Mouse (Mus musculus): ENCODE data around the gene Mob3a. TPM values are rescaled to one million over a fixed set of nuclear protein-coding genes. Genes with fewer than 3 reads are reported as not detected.

Gene Mob3a
- total RNA-seq, 4 experiments from 2014 or later: 12.0 to 17.6 (median 14.8) TPM

DNA sequence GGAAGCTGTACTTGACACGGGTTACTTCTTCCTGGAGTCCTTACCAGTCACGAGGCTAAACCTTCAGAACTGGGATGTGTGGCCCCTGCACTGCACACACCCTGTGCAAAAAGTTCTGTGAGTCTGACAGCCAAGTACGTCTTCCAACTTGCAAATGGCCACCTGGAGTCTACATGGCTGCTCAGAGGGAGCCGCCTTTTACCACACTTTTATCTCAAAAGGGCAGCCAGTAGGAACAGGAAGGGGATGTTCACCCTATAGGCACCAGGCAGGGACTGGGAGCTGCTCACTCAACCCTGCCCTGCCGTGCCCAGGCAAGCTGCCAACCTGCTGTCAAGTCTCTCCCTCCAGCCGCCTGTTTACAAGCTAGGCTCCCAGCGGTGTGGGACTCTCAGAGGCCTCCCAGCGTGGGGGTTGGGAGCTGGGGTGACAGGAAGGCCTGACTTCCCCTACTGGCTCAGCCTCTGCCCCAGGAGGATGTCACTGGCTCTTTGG lies 23.8 kb downstream of the Mob3a start, which contains the start of gene Mknk2:
TSS of gene Mknk2 (minus strand) at position 171 of the 495 bp plus-strand sequence.
- DNase-seq (ENCODE audit: low spot score in 2 of 2): peak; percentile 55 to 81

DNA sequence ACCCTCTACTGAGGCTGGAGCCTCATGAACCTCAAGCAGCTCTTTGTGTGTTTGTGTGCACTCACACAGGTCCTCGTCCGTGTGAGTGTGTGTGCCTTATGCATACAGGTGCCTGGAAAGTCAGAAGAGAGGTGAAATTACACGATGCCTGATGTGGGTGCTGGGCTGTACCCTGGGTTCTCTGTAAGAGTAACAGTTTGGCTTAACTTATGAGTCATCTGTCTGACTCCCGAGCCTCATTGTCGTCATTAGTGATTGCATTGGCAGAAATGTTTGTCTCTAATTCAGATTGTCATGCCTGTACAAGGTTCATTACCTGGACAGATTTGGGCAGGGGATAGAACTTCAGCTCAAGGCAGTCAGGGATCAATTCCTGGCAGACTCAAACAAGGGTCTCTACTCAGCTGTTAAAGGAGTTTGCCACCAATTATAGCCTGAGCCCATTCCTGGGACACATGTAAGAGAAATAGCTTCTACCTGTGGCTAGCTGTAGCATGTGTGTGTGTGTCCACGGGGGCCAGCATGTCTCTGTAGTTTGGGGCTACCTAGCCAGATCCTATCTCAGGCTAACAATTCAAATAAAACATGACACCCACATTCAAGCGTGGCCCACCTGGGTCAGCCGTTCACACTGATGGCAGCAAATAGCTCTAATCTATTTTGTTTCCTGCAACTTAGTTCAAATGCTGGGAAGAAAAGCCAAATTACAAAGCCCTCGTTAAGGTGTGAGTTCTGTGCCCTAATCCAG lies 24.5 kb downstream of the Mob3a start:
- no peak for DNase-seq (ENCODE audit: low spot score in 2 of 2)

DNA sequence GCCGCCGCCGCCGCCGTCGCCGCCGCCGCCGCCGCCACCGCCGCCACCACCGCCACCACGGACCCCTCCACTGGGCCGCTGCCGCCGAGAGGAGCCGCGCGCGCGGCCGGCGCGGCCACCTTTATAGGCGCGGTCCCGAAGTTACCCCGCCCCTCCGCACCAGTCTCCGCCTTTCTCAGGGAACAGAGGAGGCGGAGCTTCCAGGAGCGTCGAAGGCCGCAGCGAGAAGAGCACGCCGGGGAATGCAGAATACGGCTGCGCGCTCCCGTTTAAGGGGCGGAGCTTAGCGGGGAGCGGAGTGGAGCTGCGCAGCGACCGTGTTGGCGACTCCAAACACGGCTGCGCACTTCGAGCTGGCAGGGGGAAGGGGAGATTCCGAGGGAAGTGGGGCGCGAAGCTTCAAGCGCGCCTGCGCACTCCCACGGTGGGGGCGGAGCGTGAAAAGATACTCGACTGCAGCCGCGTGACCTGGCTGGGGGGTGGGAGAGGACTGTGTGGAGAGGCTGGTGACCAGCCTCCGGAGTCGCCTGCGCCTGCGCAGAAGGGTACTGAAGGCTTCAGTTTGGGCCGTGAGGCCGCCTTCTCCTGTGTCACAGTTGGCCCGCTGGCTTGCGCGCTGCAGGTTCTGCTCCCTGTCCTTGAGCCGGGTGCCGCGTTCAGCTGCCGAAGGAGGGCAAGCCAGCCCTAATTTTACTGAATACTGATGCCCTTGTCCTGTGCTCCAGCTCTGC lies 25.4 kb downstream of the Mob3a start:
- DNase-seq (ENCODE audit: low spot score in 2 of 2): peak; percentile 96 to 99

DNA sequence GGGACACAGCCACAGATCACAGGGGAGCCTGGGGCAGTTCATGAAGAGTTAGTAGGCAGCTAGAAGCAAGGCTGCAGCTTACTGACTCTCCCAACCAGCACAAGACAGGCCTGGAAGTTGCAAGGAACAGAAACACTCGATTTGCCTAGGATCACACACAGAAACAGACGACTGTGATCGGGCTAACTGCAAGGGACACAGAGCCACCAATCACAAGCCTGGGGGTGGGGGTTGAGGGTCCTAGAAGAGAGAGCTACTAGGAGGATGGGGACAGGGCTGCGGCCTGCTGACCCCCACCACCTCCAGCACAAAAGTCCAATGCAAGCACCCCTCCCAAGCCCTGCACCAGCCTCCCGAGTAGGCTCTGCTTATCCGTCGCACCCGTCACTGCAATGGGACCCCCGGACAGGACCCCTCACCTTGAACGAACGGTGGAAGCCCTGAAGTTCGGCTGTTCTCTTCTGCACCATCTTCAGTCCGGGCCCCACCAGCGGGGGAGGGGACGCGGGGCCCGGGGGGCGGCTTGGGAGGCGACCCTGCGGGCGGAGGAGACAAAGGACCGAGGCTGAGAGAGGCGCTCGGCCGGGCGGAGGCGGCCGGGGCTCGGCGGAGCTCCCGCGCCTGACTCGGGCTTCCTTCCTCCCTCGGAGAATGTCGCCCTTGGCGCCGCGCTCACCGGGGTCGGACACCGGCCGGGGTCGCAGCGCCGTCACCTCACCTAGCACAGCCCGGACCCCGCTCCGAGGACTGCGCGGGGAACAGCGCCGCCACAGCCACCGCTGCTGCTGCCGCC lies 26.2 kb downstream of the Mob3a start:
- DNase-seq (ENCODE audit: low spot score in 2 of 2): no peak

DNA sequence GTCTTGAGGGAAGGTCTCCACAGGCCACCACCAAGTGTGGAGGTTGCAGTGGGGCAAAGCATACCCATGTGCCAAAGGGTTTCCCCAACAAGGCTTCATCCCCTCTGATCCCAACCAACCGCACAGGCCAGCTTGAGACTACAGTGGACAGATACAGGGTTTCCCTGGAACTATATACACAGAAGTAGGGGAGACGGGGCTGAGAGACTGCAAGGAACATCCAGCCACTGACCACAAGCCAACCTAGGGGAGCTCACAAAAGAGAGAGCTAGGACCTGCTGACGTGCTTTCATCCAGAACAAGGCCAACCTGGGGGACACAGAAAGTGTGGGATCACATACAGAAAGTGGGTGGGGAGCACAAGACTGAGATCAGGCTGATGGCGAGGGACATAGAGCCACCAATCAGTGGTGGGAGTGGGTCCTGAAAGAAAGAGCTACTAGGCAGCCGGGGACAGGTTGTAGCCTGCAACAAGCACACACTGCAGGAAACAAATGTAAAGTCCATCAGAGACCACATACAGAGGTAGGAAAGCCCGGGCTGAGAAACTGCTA lies 26.8 kb downstream of the Mob3a start:
- DNase-seq (ENCODE audit: low spot score in 2 of 2): no peak

DNA sequence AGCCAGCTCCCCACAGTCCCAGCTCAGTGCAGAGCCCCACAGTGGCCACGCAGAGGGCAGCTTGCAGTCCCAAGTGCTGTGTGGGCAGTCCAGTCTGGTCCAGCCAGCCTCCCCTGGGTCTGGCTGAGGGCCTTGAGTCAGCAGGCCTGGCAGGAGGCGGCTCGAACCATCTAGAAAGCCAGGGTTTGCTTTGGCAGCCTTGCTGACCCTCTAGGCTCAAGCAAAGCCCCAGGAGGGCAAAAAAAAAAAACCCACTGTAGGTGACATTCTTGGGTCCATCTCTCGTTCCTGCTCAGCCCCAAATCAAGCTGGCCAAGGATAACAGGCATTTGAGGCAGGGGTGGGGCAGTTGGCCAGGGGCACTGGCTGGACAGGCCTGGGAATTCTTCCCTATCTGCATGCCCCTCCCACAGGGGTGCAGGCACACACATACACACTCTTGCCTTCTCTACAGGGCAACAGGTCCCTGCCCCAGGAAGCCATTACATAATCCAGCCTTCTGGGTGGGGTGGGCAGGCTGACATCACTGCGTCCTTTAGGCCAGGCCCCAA lies 27.5 kb downstream of the Mob3a start:
- no peak for DNase-seq (ENCODE audit: low spot score in 2 of 2)

DNA sequence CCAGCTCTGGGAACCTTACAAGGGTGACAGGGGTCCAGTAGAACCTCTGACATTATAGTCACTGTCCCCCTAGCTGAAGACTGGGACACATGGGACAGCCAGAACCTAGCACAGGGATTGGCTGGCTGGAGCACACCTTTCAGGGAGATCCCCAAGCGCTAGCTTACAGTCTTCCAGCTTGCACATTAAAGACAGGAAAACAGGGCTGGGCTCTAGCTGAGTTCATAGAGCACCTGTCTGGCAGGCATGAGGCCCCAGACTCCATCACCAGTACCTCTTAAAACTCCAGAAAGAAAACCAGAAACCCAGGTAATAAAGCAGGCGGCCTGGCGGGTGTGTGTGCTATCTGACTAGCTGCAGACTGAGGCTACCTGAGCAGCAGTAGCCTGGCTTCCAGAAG lies 28.1 kb downstream of the Mob3a start:
- DNase-seq (ENCODE audit: low spot score in 2 of 2): no peak

DNA sequence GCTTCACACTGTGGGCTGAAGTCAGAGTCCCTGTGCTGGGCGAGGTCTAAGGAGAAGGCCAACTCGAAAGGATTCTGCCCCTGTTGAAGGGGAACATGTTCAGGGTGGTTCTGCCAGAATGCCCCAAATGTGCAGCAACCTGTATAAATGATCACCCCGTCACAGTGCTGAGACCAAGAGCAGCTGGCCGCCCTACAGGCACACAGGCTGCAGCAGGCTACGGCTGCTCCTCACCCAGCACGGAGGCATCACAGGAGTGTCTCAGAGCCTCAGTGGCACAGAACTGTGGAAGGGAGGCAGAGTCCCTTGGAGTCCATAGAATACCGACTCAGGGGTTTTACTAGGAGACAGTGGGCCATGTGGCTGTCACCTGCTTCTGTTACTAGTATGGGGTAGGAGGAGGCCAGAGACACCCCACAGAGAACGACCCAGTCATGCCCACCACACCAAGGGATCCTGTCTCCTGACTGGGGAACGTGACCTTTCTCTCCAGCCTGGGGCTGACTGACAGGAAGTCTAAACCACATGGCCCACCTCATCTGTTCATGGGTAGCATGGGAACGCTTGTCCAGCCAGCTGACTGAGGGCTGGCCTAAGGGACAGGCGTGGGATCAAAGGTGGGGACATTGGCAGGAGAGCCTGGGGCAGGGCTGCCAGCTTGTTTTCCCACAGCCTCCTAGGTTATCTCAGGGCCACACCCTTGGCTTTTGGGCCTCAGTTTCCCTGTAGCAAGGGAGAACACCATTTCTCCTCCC lies 29.7 kb downstream of the Mob3a start:
- no peak for DNase-seq (ENCODE audit: low spot score in 2 of 2)

DNA sequence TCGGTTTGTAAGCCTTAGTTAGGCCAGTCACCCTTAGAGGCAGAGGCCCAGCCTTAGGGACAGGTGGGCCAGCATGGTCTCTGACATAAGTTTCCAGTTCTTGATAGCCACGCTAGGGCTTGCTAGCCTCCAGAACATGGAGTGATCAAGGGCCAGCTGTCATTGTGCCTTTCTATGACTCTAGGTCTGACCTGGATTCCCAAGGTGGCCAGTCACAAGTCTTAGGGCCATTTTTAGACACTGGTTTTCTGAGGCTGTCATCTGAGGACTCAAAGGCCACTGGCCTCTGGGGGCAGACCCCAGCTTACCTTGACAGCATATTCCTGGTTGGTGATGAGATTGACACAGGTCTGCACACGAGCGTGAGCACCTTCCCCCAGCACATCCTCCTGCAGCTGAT lies 30.5 kb downstream of the Mob3a start:
- no peak for DNase-seq (ENCODE audit: low spot score in 2 of 2)

DNA sequence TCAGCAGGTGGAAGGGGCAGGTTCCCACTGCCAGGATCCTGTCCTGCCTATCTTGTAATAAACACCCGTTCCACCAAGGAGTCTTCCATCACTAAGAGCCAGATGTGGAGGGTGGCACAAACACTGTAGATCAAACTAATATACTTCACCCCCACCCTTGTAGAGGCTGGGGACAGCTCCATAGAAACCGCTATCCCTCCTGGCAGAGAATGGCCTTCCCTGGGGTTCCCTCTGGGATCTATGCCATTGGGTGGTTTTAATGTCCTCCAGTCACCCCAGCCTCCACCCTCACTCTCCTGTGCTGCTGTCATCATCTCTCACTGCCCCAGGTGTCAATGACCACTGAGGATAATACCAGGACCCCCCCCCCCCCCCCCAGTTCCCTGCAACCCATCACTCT lies 31.2 kb downstream of the Mob3a start:
- no peak for DNase-seq (ENCODE audit: low spot score in 2 of 2)

DNA sequence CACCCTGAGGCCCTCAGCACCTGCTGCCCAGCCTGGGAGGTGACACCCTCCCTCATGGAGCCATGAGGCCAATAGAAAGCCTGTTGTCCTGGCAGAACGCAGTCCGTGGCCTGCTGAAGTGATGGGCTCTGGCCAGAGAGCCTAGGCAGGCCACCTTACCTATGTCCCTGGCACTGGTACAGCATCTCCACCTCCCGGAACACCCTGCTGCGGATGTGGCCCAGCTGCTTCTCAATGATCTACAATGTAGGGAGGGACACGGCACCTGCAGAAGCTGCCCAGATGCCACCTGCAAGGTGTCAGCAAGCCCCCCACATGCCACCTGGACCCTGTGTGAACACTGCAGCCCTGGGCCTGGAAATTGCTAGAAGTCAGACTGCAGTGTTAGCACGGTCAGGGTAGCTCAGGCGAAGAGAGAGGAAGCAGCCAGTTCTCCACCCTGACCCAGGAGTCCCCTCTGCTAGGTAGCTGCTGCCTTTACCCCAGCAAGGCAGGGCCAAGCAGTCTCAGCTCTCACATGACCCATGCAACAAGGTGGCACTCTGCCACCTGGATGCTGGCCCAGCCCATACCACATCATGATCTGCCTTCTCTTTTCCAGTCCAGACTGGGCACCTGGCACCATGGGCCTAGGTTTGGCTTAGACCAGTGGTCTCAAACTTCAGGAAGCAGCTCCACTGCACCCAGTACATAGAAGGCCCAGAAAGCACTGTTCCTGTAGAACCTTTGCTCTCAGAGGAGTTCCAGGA lies 31.9 kb downstream of the Mob3a start:
- DNase-seq (ENCODE audit: low spot score in 2 of 2): no peak

DNA sequence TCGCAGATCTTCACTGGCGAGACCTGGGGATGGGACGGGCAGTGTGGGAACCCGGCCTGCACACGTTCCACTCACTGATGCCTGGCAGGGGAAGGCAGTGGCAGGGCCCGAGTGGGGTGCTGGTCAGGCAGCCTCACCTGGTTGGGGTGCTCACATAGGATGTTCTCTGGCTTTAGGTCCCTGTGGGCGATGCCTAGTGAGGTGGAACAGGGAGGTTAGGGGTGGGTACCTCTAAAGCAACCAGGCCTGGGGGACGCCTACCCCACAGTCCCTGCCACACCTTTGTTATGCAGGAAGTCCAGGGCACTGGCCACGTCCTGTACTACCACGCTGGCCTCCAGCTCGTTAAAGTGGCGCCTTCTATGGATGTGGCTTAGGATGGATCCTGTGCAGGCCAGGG lies 32.8 kb downstream of the Mob3a start:
- DNase-seq (ENCODE audit: low spot score in 2 of 2): no peak

DNA sequence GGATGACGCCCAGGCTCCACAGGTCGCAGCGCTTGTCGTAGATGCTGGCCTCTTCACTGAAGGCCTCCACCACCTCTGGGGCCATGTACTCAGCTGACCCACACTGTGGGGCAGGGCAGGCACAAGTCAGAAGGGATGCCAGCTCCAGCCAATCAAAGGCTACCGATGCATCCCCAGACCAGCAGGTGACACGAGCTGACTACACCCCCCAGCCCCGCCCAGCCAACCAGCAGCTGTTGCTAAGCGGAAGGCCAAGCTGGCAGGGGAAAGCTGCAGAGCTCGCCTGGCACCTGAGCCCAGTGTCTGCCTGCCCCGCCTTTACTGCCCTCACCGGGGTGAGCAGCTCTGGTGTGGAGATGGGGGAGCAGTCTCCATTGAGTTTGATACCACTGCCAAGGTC lies 33.2 kb downstream of the Mob3a start:
- no peak for DNase-seq (ENCODE audit: low spot score in 2 of 2)

DNA sequence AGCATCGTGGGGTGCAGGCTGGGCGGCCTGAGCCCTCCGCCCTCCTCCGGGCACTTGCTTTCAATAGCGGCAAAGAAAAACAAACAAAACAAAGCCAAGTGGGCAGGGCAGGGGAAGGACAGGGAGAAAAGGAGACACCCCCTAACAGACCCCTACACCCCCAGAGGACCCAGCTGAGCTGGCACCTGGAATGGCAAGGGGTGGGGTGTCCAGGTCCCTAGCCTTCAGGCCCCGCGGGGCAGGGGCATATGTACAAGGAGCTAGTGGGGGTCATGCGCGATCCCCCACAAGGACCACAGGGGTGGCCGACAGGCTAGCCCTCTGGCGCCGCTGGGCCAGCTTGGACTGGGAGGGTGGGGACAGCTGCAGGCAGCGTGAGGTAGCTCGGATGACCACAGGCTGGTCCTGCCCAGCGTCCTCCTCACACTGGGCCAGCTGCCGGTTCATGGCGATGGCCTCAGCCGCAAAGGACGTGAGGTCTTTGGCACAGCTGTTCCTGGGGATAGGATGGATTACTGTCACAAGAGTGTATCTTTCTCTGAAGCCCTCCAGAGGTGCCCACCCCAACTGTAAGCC lies 34.9 kb downstream of the Mob3a start:
- no peak for DNase-seq (ENCODE audit: low spot score in 2 of 2)

DNA sequence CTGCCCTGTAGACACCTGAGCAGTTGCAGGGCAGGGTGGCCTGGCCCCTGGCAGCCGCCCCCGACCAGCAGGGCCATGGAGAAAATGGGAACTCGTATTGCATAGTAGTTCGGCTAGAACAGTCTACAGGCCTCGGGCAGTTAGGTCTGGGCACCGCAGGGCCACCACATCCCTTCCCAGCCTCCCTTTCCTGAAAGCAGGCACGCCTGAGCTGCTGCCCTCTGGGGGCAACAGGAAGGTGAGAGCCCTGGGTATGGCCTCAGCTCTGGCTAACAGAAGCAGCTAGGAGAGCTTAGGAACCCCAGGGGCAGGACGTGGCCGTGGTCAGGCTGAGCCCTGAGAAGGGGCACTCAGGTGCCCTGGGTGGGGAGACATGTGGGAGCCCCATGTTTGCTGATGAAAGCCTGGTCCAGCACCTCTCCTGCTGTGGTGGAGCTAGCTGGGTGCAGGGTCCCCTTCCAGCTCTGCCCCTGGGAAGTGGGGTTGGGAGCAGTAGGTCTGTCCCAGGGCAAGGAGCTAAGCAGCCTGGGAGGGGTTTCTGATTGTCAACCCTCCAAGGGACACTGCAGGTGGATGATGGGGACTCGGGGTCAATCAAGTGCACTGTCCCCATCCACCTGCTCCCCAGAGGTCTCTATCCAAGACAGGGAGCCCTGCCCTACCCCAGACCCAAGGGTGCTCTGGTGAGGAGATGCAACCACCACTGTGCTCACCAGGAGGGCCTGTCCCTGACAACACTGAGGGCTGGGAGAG lies 35.6 kb downstream of the Mob3a start:
- DNase-seq (ENCODE audit: low spot score in 2 of 2): no peak

DNA sequence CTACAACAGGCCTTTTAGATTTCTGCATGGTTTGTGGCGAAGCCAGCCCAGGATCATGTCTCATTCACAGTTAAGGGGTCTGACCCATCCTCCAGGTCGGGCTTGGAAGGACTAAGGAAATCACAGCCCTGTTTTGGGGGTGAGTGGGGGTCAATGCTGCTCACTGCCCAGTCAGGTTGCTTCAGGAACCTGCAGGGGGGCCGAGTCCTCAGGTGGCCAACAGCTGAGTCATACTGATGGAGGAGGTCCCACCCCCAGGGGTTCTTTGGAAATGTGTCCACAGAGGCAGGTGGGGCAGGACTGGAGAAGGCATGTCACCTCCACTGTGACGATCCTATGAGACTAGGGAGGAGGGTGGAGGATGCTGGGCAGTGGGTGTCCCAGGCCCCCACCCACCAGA lies 36.3 kb downstream of the Mob3a start:
- no peak for DNase-seq (ENCODE audit: low spot score in 2 of 2)

DNA sequence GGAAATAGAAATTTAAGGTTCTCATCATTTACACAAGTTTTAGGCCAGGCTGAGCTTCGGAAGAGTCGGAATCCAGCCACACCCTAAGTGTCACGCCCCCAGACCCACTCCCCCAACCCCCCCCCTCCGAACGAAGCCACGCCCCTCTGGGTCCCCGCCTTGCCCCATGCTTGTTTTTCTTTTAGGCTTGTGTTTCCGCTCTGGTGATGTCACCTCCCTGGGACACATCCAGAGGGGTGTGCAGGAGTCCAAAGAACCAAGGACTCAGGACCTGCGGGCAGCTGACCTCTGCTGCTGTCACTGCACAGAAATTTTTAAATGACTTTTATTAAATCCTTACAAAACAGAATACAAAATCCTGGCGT lies 36.8 kb downstream of the Mob3a start:
- no peak for DNase-seq (ENCODE audit: low spot score in 2 of 2)

DNA sequence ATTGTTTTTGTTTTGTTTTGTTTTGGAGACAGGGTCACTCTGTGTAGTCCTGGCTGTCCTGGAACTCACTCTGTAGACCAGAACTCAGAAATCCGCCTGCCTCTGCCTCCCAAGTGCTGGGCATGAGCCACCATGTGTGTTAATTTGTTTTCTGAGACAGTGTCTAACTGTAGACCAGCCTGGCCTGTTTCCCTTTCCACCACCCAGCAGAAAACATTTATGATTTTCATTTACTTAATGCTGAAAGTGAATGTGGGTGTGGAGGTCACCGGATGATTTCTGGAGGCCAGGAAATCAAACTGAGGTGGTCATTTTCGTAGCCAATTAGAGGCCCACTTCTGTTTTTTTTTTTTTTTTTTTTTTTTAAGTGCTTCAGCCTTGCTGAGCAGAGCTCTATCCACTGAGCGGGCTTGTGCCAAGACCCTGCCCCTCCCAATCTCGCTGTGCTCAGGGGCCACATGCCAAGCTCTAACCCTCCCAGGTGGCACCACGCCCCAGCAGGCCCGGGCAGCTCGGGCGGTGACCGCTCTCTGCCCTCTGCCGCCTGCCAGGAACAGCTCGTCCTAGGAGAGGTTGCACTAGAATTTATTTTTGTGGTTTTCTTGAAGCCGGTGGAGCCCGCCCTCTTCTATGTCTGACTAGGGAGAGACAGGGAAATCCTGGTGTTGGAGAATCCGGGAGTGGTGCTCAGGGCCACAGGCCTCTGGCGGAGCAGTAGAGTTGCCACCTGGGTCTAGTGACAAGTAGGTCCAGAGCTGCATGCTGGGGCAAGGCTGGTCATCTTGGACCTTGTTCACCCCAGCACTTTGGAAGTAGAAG lies 37.4 kb downstream of the Mob3a start:
- DNase-seq (ENCODE audit: low spot score in 2 of 2): no peak

Data from left cerebral cortex, adult 8-10 months (tissue).